Mouse (Mus musculus): ENCODE measurements at regions not wholly inside any gene's neighbourhood (a gene's known extent, or its start where the extent isn't known, plus 50 kb on each side); places are given as distances from the start of the nearest gene placed in this dataset.
A peak's percentile ranks its signal among the peaks of the same experiment; 100 is the strongest.

DNA sequence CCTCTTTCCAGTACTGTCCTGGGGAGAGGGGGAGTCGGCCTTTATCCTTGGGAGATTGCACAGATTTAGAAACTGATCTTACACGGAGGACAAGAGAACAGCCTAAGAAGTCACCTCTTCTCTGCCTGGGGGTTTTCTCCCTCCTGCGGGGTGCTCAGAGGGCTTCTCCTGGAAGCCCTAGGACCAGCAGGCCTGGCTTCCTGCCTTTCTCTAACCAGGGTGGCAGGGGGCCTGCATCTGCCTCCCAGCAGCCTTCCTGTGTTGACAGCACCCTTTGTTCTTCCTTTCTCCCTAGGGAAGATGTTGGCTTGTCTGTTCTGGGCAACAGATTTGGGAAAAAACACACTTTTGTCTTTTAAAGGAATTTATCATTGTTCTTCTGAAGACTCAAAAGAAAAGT, 153.0 kb upstream of the Tgfbr2 start:
- no peak for ATAC-seq

DNA sequence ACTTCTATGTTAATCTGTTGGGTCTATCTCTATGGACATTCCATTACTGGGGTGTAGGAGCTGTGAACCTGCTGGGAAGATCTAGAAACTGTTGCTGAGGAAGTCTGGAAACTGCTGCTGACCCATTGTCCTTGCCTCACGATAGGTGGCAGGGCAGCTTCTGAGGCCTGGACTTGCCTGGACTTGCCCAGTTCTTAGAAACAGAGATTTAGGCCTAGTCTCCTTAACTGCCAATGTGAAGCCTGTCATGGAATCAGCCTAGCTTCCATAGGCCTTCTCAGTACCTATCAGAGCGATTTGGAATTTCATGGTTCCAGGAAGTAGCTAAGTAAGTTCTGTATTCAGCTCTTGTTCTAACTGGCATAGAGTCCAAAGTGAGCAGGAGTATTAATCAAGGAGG, 151.9 kb upstream of the Tgfbr2 start:
- ATAC-seq = no peak

DNA sequence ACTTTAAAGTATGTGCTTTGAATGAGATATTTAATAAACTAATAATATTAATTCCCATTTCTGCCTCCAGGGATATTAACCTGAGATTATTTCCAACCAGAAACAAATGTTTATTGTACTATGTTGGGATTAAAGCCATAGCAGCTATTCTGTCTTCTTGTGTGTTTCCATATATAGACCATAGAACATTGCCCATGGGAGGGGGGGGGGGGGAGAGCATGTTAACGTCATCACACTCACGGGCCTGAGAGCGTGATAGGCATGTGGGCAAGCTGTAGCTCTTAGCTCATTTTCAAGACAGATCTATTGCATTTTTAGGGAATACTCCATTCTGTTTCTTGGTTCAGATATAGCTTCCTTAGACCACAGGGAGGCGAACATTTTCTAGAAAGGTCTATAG, 149.8 kb upstream of the Tgfbr2 start:
- no peak for ATAC-seq

DNA sequence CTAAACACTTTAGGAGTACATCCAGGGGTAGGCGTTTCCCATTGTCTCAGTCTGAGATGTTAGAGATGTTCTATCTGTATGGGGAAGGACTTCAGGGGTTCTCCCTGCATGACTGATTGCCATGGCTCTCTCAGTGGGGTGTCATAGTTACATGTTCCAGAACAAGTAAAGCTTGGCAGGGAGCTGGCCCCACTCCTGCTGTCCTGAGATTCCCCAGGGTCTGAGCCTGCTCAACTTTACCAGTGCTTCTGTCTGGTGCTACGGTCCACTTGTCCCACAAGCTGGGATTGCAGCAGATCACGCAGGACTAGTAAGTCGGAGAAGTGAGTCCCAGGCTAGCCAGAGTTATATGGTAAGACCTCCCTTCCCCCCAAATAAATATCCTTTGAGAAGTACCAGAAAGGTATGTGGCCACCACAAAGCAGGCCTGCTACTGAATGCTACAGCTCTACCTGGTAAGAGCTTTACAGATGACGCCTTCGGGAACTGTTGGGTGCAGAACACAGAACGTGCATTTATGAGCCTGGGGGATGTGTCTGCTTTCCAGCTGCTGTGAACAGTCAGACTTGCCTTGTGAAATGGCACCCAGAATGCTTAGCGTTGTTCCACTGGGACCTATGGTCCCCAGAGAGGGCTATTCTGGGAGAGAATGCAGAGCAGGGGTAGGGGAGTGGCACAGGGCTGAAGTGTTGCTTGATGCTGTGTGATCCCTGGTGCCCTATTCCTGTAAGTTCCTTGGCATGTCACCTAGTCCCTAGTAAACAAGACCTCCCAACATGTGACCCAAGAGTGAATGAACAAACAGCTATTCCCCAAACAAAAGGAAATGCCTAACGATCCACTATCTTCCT, 148.9 kb upstream of the Tgfbr2 start:
- ATAC-seq = no peak

DNA sequence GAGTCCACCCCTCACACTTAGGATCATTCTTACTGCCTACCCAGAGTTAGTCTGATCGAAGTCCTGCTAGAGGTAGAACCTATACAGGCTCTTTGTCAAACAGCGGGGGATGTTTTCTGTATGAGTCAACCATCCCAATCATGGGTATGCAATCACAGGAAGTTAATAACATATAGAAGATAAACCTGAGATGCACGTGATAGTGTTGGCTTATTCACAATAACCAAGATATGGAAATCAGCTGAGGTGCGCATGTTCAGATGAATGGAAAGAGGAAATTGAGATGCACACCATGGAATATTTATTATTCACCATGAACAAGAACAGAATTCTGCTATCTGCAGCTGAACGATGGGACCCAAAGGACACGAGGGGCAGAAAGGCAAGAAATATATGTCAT, 146.7 kb upstream of the Tgfbr2 start:
- ATAC-seq = peak; percentile 46

GRCm38 (mm10) chr9:116319421-116319820, 144.3 kb upstream of the Tgfbr2 start:
- ATAC-seq = peak; percentile 94

DNA sequence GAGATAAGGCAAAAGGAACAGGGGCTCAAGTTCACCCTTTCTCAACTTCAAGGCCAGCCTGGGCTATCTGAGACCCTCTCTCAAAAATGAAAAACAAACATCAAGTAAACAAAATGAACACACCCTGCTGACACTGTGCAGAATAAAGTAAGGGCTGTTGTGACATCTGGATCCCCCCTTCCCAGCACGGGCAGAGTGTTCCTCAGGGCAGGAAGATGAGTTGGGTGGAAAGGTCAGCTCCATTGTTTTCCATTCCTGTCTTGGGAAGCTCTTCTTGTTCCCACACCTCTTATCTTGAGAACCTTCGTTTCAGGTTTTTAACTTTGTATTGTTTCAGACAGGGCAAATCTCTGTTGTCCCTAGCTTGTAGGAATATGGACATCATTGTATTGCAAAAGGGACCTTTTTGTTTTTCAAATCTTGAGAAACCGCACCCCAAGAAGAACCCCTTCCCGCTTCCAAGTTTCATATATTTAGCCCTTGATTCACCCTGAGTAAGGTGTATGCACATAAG, 141.5 kb upstream of the Tgfbr2 start:
- ATAC-seq = no peak

DNA sequence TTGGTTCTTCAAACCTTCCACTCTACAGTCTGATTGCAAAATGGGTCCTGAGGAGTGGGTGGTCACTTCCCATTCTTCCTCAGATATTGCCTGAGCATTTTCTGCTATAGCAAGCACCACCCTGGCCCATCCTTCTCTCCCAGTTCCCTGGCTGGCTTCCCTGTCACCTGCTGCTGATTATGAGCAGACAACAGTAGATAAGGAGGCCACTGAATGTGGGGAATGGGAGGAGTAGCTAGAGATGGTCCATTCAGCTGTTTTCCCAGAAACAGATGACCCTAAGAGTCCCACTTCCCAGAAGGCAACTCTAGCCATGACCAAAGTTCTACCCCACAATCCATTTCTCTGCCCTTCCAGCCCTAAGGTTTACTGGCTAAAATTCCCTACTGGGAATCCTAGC, 139.6 kb upstream of the Tgfbr2 start:
- no peak for ATAC-seq

DNA sequence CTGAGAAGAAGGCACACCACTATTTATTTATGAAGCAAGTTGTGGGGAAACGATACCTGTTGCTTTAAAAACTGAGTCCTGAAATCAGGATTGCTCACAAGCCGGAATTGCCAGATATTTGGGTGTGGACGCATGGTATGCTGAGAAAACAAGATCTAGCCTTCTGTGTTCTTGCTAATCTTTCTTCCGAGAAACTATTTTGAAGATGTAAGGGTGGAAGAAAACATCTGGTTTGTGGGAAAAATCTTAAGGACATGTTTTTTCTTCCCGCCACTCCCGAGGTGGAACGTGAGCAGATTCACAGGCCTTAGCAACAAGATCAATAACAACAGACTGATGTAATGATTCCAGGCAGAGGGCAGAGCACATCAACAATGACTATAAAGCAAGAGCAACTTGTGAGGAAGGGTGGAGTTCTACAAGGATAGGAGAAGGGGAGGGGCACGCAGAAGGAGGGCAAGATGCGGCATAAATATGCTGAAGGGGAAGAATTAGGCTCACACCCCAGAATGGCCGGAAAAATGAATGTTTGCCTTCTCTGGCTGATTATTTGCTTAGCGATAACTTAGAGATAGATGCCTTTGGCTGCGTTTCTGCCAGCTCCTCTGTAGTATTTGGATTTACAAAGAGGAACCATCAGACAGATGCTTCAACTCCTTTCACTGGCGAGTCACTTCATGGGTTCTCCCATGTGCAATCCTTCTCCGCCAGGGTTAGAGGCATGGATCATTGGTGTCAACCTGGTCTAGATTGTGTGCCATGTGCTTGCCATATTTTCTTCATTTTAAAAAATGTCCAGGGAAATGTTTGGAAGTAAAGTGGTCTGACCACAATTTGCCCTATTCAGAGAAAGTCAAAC, 139.0 kb upstream of the Tgfbr2 start:
- ATAC-seq = no peak

- ATAC-seq = no peak
These were observed 136.2 kb upstream of the Tgfbr2 start for GRCm38 (mm10) chr9:116311364-116311763.

DNA sequence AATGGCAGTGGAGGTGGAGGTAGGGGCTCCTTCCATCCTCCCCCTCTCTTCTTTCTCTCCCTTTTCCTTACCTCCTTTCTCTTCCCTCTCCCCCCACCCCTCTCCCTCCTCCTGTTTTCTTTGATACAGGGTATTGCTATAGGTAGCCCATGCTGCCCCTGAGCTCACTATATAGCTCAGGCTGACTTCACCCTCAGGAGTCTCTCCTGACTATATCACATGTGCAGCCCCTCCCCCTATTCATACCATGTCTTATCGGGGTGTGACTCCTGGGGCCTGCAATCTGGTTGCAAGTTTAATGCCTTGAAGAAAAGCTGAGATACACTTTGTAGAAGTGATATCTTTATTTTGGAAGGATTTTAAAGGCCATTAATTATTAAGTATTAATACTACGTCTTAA, 126.4 kb upstream of the Tgfbr2 start:
- no peak for ATAC-seq

DNA sequence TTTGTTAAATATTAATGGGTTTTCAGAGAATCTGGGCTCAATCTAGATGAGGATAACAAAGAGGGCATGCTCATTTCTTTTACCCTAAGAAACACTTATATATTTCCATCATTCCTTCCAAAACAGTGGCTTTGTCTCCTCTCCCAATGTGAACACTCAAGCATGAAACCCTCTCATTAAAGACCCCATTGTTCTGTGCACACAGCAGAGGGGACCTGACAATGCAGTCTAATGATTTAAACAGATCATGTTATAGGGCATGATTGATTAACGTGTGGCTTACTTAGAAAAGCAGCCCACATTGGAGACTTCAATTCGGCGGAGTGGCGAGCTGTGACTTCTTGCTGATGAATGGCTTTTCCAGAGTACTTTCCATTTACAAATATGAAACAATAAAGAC, 123.6 kb upstream of the Tgfbr2 start:
- no peak for ATAC-seq

DNA sequence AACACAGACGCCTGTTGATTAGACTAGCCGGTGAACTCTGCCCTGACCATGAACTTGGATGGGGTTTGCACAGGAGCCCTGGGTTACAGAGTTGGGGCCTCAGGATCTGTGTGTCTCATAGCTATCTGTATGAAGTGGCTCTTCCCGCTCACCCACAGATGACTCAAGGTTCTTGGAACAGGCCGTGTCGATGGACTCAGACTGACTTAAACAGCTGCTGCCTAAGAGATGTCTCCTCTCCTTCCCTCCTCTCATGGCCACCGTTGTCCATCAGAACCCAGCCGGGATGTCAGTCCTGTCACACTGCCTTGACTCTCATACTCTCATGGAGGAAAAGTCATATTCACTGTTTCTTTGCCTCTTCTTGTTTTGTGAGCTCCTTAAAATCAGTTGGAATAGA, 121.2 kb upstream of the Tgfbr2 start:
- no peak for ATAC-seq

DNA sequence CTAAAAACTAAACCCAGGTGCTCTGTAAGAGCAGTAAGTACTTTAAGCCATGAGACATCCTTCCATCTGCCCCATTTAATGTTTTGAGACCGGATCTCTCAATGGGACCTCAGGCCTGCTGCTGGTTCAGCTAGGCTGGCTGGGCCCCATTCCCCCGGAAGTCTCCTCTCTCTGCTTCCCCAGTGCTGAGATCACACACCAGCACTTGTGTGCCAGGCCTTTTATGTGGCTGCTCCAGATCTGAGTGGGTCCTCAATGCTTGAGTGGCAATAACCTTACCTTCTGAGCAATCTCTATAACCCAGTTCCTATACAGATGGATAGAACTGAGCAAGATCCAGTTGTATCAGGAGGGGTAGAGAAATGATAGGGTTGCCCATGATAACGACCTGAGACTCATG, 118.9 kb upstream of the Tgfbr2 start:
- peak; percentile 94 for ATAC-seq

- ATAC-seq = no peak
These were observed 118.0 kb upstream of the Tgfbr2 start for GRCm38 (mm10) chr9:116293110-116293509.

- ATAC-seq = no peak
These were observed 116.5 kb upstream of the Tgfbr2 start for GRCm38 (mm10) chr9:116291624-116292023.

DNA sequence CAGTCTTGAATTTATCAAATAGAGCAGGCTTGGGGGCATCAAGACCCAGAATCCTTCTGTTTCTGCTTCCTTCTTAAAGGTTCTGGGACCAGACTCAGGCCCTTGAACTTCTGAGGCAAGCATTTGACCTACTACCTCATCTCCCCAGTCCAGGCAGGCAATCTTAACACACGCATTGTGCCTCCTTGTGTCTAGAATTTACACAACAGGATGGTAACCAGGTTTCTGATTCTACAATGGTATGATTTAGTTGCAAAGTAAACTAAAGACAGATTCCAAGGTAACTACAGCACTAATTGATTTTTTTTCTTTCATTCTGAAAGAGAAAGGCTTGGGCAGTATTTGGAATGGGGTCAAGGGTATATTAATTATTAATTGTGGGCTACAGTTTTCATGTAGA, 115.7 kb upstream of the Tgfbr2 start:
- ATAC-seq = no peak

GRCm38 (mm10) chr9:116285691-116286431, 110.7 kb upstream of the Tgfbr2 start:
- no peak for ATAC-seq

- peak; percentile 35 for ATAC-seq
These were observed 108.8 kb upstream of the Tgfbr2 start for GRCm38 (mm10) chr9:116283790-116284526.

GRCm38 (mm10) chr9:116281654-116282053, 106.5 kb upstream of the Tgfbr2 start:
- ATAC-seq = no peak

GRCm38 (mm10) chr9:116280146-116280545, 105.0 kb upstream of the Tgfbr2 start:
- no peak for ATAC-seq

GRCm38 (mm10) chr9:116278862-116279261, 103.7 kb upstream of the Tgfbr2 start:
- ATAC-seq = no peak
